Mouse (Mus musculus) lung, postnatal 0 days (tissue): ENCODE results near the gene Lmod1. TPM values are rescaled to one million over a fixed set of nuclear protein-coding genes. Genes with fewer than 3 reads are reported as not detected.
A peak's percentile ranks its signal among the peaks of the same experiment; 100 is the strongest.

Source experiments
- ATAC-seq: fragments of 200-750 bp; cut with Nextera tagmentation; 2 replicates; pipeline ENCODE4 v1.8.0; 2017; ENCODE audit warnings: moderate library complexity
- DNase-seq: peaks from one replicate; pipeline ENCODE4 v3.0.0-alpha.2; 2016; ENCODE audit warnings: low spot score
- H3K27ac ChIP-seq: fragments of 300-500 bp; sonication (generic); 2 replicates; pipeline ENCODE4 v1.5.1; 2014; ENCODE audit warnings: antibody characterized with exemption, mild to moderate bottlenecking, low read length, mixed read lengths
- H3K27me3 ChIP-seq: fragments of 300-500 bp; sonication (generic); replicated peaks from 2 replicates; pipeline ENCODE4 v1.6.1; 2014; ENCODE audit warnings: low read length, mixed read lengths; ENCODE audit not compliant: insufficient read depth
- H3K36me3 ChIP-seq: fragments of 300-500 bp; sonication (generic); 2 replicates; pipeline ENCODE4 v1.6.1; 2014; ENCODE audit warnings: low read length, mixed read lengths; ENCODE audit not compliant: insufficient read depth
- H3K4me1 ChIP-seq: fragments of 300-500 bp; sonication (generic); 2 replicates; pipeline ENCODE4 v1.6.1; 2014; ENCODE audit warnings: antibody characterized with exemption, low read depth, low read length, mixed read lengths; ENCODE audit not compliant: insufficient read depth
- H3K4me2 ChIP-seq: fragments of 300-500 bp; sonication (generic); replicated peaks from 2 replicates; pipeline ENCODE4 v1.6.1; 2014; ENCODE audit warnings: low read depth, mild to moderate bottlenecking, low read length, moderate library complexity, mixed read lengths
- H3K4me3 ChIP-seq: fragments of 300-500 bp; sonication (generic); 2 replicates; pipeline ENCODE4 v1.5.1; 2014; ENCODE audit warnings: low read depth, low read length
- H3K9ac ChIP-seq: fragments of 300-500 bp; sonication (generic); replicated peaks from 2 replicates; pipeline ENCODE4 v1.6.1; 2014; ENCODE audit warnings: low read depth, mild to moderate bottlenecking
- H3K9me3 ChIP-seq: fragments of 300-500 bp; sonication (generic); 2 replicates; pipeline ENCODE4 v1.6.1; 2016; ENCODE audit warnings: low read length, mixed read lengths
- CTCF ChIP-seq: IDR thresholded peaks from 2 replicates; pipeline ENCODE4 v1.5.1; 2016; ENCODE audit warnings: antibody characterized with exemption, mild to moderate bottlenecking
- EP300 ChIP-seq: IDR thresholded peaks from 2 replicates; pipeline ENCODE4 v1.6.1; 2016; ENCODE audit warnings: antibody characterized with exemption, mild to moderate bottlenecking, control low read depth
- WGBS: fragments of 180-500 bp; shearing (Covaris S2); extraction: QIAGEN DNeasy Blood & Tissue Kit; methylation state at CpG from one replicate; pipeline ENCODE4 v1.1.7; 2014; 5-methylcytosine and 5-hydroxymethylcytosine counted together
- polyA plus RNA-seq: library from polyadenylated mRNA; unstranded; fragments of >200 nt; fragmentation: Nextera tagmentation; extraction: Ambion mirVana; gene quantifications from 2 replicates; pipeline ENCODE4 v1.2.1, GENCODE M21; 2015

Gene Lmod1
- polyA plus RNA-seq, 1 experiment from 2014 or later: 2.6 TPM

- Histone ChIP-seq H3K9me3 (no peaks in the 10 kb centered on the region), H3K36me3 (no peaks in the 10 kb centered on the region), H3K27ac (0 out of 2 replicates have a peak overlapping the region, but pooled peaks have one; percentile 20), H3K4me2 (no peak overlapping the region), H3K9ac (no peak overlapping the region), H3K4me1 (no peaks in the 10 kb centered on the region), H3K4me3 (no peak overlapping the region), H3K27me3 (no peaks in the 10 kb centered on the region)
- DNase-seq (no peak), ATAC-seq (no peak)
- WGBS: 54% methylated on average over 3 of the region's 3 CpGs
- TF ChIP-seq EP300: no peak
- no peak for TF ChIP-seq CTCF
Observed at GRCm38 (mm10) chr1:135351953-135352352, 27.3 kb downstream of the Lmod1 start.

- Histone ChIP-seq H3K27me3 (no peaks in the 10 kb centered on the region), H3K4me2 (no peak overlapping the region), H3K9ac (no peak overlapping the region), H3K4me1 (no peaks in the 10 kb centered on the region), H3K36me3 (no peaks in the 10 kb centered on the region), H3K4me3 (no peak overlapping the region), H3K9me3 (no peaks in the 10 kb centered on the region), H3K27ac (no peak overlapping the region)
- 12% methylated on average over 2 of the region's 2 CpGs for WGBS
- ATAC-seq (peak; percentile 49), DNase-seq (no peak)
- TF ChIP-seq CTCF: no peak
- no peak for TF ChIP-seq EP300
Observed at GRCm38 (mm10) chr1:135359071-135359470, 34.5 kb downstream of the Lmod1 start.

- no peak for TF ChIP-seq EP300
- no peak for TF ChIP-seq CTCF
- no peak for DNase-seq
- H3K27ac ChIP-seq: no peak overlapping the region
- no peak for ATAC-seq
- H3K4me2 ChIP-seq: no peak overlapping the region
- 84% methylated on average over 4 of the region's 4 CpGs for WGBS
- no peaks in the 10 kb centered on the region for H3K36me3 ChIP-seq
- no peaks in the 10 kb centered on the region for H3K27me3 ChIP-seq
- H3K9me3 ChIP-seq: no peaks in the 10 kb centered on the region
- H3K4me3 ChIP-seq: no peak overlapping the region
- H3K9ac ChIP-seq: no peak overlapping the region
- H3K4me1 ChIP-seq: no peaks in the 10 kb centered on the region
Observed at GRCm38 (mm10) chr1:135361491-135361890, 36.9 kb downstream of the Lmod1 start.

- no peak overlapping the region for H3K9ac ChIP-seq
- H3K4me3 ChIP-seq: no peak overlapping the region
- no peaks in the 10 kb centered on the region for H3K36me3 ChIP-seq
- H3K4me1 ChIP-seq: no peaks in the 10 kb centered on the region
- no peak overlapping the region for H3K4me2 ChIP-seq
- ATAC-seq (no peak), DNase-seq (no peak)
- no peaks in the 10 kb centered on the region for H3K27me3 ChIP-seq
- TF ChIP-seq CTCF (peak; percentile 31; the same call in 1 of the 2 replicates), EP300 (no peak)
- no peak overlapping the region for H3K27ac ChIP-seq
- no peaks in the 10 kb centered on the region for H3K9me3 ChIP-seq
Observed at GRCm38 (mm10) chr1:135362115-135362514, 37.5 kb downstream of the Lmod1 start.

- WGBS: 31% methylated on average over 8 of the region's 8 CpGs
- Histone ChIP-seq H3K36me3 (no peaks in the 10 kb centered on the region), H3K4me3 (no peak overlapping the region), H3K27me3 (no peaks in the 10 kb centered on the region), H3K4me2 (no peak overlapping the region), H3K9me3 (no peaks in the 10 kb centered on the region), H3K4me1 (no peaks in the 10 kb centered on the region), H3K27ac (no peak overlapping the region), H3K9ac (no peak overlapping the region)
- peak; percentile 25; the same call in 1 of the 2 replicates for ATAC-seq
- DNase-seq: peak; percentile 71
- TF ChIP-seq CTCF (no peak), EP300 (no peak)
Observed at GRCm38 (mm10) chr1:135363446-135363845, 38.8 kb downstream of the Lmod1 start.

- no peaks in the 10 kb centered on the region for H3K27me3 ChIP-seq
- no peak overlapping the region for H3K9ac ChIP-seq
- no peaks in the 10 kb centered on the region for H3K9me3 ChIP-seq
- no peaks in the 10 kb centered on the region for H3K4me1 ChIP-seq
- no peak overlapping the region for H3K4me3 ChIP-seq
- TF ChIP-seq CTCF: no peak
- no peak for TF ChIP-seq EP300
- DNase-seq (no peak), ATAC-seq (no peak)
- H3K27ac ChIP-seq: no peak overlapping the region
- no peak overlapping the region for H3K4me2 ChIP-seq
- no peaks in the 10 kb centered on the region for H3K36me3 ChIP-seq
Observed at GRCm38 (mm10) chr1:135366380-135366779, 41.8 kb downstream of the Lmod1 start.

- DNase-seq (no peak), ATAC-seq (no peak)
- Histone ChIP-seq H3K27ac (no peak overlapping the region), H3K27me3 (no peaks in the 10 kb centered on the region), H3K9ac (no peak overlapping the region), H3K36me3 (no peaks in the 10 kb centered on the region), H3K4me3 (no peak overlapping the region), H3K4me1 (no peaks in the 10 kb centered on the region), H3K9me3 (no peaks in the 10 kb centered on the region), H3K4me2 (no peak overlapping the region)
- TF ChIP-seq EP300 (no peak), CTCF (no peak)
- 75% methylated on average over 7 of the region's 7 CpGs for WGBS
Observed at GRCm38 (mm10) chr1:135367005-135367404, 42.4 kb downstream of the Lmod1 start.
